Mouse (Mus musculus) midbrain, embryonic 16.5 days (tissue): ENCODE results near the gene Ess2. TPM values are rescaled to one million over a fixed set of nuclear protein-coding genes. Genes with fewer than 3 reads are reported as not detected.
A peak's percentile ranks its signal among the peaks of the same experiment; 100 is the strongest.

Experiments
- ATAC-seq: fragments of 200-750 bp; cut with Nextera tagmentation; 2 replicates; pipeline ENCODE4 v1.8.0; 2017; ENCODE audit warnings: moderate TSS enrichment
- H3K27ac ChIP-seq: fragments of 300-500 bp; sonication (generic); 2 replicates; pipeline ENCODE4 v1.5.1; 2014; ENCODE audit warnings: mild to moderate bottlenecking, low read length, mixed read lengths
- H3K27me3 ChIP-seq: fragments of 300-500 bp; sonication (generic); 2 replicates; pipeline ENCODE4 v1.6.1; 2014; ENCODE audit warnings: low read depth, low read length, mixed read lengths; ENCODE audit not compliant: control insufficient read depth, insufficient read depth
- H3K36me3 ChIP-seq: fragments of 300-500 bp; sonication (generic); 2 replicates; pipeline ENCODE4 v1.6.1; 2014; ENCODE audit warnings: mild to moderate bottlenecking, low read length, moderate library complexity, mixed read lengths; ENCODE audit not compliant: control insufficient read depth, insufficient read depth
- H3K4me1 ChIP-seq: fragments of 300-500 bp; sonication (generic); 2 replicates; pipeline ENCODE4 v1.6.1; 2014; ENCODE audit warnings: mild to moderate bottlenecking, low read length, mixed read lengths; ENCODE audit not compliant: control insufficient read depth, insufficient read depth
- H3K4me2 ChIP-seq: fragments of 300-500 bp; sonication (generic); 2 replicates; pipeline ENCODE4 v1.6.1; 2014; ENCODE audit warnings: mild to moderate bottlenecking, low read length, mixed read lengths
- H3K4me3 ChIP-seq: fragments of 300-500 bp; sonication (generic); 2 replicates; pipeline ENCODE4 v1.5.1; 2014; ENCODE audit warnings: low read depth, mild to moderate bottlenecking, low read length, moderate library complexity, mixed read lengths
- H3K9ac ChIP-seq: fragments of 300-500 bp; sonication (generic); 2 replicates; pipeline ENCODE4 v1.6.1; 2014; ENCODE audit warnings: low read depth, low read length, mixed read lengths
- H3K9me3 ChIP-seq: fragments of 300-500 bp; sonication (generic); replicated peaks from 2 replicates; pipeline ENCODE4 v1.6.1; 2014; ENCODE audit warnings: mild to moderate bottlenecking, low read length, mixed read lengths; ENCODE audit not compliant: control insufficient read depth, poor library complexity, severe bottlenecking
- WGBS: fragments of 180-500 bp; shearing (Covaris S2); extraction: QIAGEN DNeasy Blood & Tissue Kit; methylation state at CpG from one replicate; pipeline ENCODE4 v1.1.7; 2014; 5-methylcytosine and 5-hydroxymethylcytosine counted together
- polyA plus RNA-seq: library from polyadenylated mRNA; unstranded; fragments of >200 nt; fragmentation: Nextera tagmentation; extraction: Ambion mirVana; gene quantifications from 2 replicates; pipeline ENCODE4 v1.2.1, GENCODE M21; 2015

Gene Ess2
- polyA plus RNA-seq, 1 experiment from 2014 or later = 48.6 TPM

DNA sequence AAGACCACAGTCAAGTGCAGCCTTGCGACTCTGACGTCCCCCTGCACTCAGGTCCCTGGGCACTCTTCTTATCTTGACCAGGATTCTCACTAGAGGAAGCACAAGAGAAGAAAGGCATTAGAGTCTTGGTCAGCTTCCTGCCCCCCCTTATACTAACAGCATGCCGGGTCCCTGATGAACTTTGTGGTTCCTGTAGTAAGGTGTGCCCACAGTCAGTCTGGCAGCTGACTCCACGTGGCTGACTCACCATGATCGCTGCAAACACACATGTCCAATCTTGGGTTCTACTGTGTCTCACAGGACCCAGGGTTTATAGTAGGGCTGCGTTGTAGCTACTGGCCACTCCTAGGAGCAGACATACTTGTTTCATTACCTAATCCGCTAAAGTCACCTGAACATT lies 27.0 kb upstream of the Ess2 start:
- no peak overlapping the region for H3K4me2 ChIP-seq
- H3K36me3 ChIP-seq = no peaks in the 10 kb centered on the region
- H3K9ac ChIP-seq = no peak overlapping the region
- H3K4me1 ChIP-seq = no peaks in the 10 kb centered on the region
- no peak overlapping the region for H3K4me3 ChIP-seq
- H3K27me3 ChIP-seq = no peaks in the 10 kb centered on the region
- ATAC-seq = no peak
- WGBS = 88% methylated on average over 7 of the region's 7 CpGs
- no peaks in the 10 kb centered on the region for H3K9me3 ChIP-seq
- no peak overlapping the region for H3K27ac ChIP-seq

DNA sequence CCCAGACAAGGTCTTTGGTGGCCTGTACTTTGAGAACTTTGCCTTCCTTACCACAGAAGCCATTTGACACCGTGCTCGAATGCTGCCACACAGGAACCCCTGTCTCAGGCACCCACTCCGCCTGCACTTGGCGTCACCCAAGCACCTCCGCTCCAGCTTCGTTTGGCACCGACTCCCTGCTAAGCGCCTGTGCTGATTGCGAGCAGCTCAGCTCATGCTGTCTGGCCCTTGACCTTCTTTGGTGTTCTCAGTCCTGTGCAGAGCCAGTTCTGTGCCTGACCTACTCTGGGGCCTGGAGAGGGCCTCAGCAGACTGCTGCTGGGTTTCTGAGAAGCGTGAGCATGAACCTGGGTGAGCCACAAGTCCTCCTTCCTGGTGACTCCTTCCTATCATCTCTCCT lies 25.6 kb upstream of the Ess2 start:
- WGBS = 82% methylated on average over 10 of the region's 10 CpGs
- no peaks in the 10 kb centered on the region for H3K27me3 ChIP-seq
- no peaks in the 10 kb centered on the region for H3K9me3 ChIP-seq
- no peak overlapping the region for H3K4me2 ChIP-seq
- no peak overlapping the region for H3K4me3 ChIP-seq
- H3K9ac ChIP-seq = no peak overlapping the region
- H3K4me1 ChIP-seq = no peaks in the 10 kb centered on the region
- H3K27ac ChIP-seq = no peak overlapping the region
- ATAC-seq = no peak
- H3K36me3 ChIP-seq = no peaks in the 10 kb centered on the region

DNA sequence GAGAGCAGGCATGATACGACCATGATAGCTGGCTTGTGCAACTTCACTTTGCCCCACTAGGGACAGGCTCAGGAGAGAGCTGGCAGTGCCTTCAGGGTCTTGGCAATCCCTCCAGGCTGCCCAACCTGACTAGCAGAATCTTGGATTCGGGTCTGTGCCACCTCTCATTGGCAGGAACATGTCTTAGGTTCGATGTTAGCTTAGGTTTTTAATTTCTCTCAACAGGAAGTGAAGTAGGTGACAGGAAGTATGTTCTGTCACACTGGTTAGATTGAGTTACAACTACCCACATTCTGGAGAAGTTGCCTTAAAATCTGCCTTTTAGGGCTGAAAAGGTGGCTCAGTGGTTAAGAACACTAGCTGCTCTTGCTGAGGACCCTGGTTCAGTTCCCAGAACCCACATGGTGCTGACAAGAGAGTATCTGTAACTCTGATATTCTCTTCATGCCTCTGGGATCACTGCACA lies 23.3 kb upstream of the Ess2 start:
- Histone ChIP-seq H3K9ac (no peak overlapping the region), H3K9me3 (no peaks in the 10 kb centered on the region), H3K27me3 (no peaks in the 10 kb centered on the region), H3K36me3 (no peaks in the 10 kb centered on the region), H3K4me2 (no peak overlapping the region), H3K27ac (no peak overlapping the region), H3K4me3 (no peak overlapping the region), H3K4me1 (no peaks in the 10 kb centered on the region)
- 65% methylated on average over 3 of the region's 3 CpGs for WGBS
- ATAC-seq = no peak

DNA sequence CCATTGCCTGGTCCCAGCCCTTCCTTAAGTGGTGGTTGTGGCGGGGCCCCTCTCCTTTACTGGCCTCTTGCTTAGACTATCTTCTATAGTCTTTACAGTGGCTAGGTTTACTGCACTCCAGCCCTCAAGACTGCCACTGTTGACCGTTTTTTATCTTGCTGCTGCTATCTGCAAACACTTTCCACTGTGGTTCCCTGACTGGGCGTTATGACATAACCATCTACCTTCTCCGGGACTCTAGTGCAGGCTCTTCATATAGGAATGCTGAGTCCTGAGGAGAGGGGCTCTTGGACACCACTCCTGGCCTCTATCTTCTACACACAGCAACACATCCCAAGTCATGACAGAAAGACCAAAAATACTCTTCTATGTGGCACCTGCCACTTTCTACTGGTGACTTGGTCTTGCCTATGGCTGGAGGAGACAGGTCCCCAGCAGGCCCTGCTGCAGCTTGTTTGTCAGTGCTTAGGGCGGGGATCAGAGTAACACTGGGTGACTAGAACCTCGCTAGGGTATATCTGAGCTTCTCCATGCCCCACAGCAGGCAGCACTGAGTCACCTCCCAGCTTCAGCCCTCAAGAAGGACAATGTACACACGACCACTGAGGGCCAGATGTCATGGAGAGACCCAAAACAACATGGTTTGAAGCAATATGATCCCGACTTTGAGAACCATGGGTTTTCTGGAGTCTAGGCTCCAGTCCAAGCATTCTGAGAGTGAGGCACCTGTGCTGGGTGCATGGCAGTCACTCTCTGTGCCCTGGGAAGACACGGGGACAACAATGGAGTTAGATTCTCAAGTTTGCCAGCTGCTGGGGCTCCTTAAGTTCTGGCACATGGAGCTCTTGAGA lies 22.7 kb upstream of the Ess2 start:
- Histone ChIP-seq H3K36me3 (no peaks in the 10 kb centered on the region), H3K9ac (no peak overlapping the region), H3K9me3 (no peaks in the 10 kb centered on the region), H3K4me1 (peaks cover 2% of the 10 kb centered on the region), H3K27me3 (no peaks in the 10 kb centered on the region), H3K4me3 (no peak overlapping the region), H3K4me2 (no peak overlapping the region), H3K27ac (no peak overlapping the region)
- 76% methylated on average over 9 of the region's 9 CpGs for WGBS
- ATAC-seq = no peak

DNA sequence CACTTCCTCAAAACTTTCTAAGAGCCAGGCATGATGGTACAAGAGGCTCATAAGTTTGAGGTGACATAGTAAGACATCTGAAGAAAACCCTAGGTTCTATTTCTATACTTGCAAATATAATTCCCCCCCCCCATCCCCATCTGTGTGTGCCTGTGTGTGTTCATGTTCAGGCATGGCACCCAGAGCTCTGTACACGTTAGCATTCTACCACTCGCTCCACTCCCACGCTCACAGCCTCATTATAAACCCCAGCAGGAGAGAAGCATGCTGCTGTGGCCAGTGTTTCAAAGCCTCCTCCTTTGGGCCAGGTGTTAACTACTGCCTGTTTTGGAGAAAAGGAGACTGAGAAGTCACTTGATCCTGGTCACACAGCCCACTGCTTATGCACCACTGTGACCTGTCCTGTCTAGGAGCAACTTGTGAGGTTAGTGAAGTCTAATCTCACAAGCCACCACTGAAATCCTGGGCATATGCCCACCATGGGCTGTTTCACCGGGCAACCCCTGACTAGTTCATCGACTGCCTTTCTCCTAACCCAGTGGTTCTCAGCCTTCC lies 20.8 kb upstream of the Ess2 start:
- no peak for ATAC-seq
- H3K9me3 ChIP-seq = no peaks in the 10 kb centered on the region
- peaks cover 6% of the 10 kb centered on the region for H3K4me1 ChIP-seq

DNA sequence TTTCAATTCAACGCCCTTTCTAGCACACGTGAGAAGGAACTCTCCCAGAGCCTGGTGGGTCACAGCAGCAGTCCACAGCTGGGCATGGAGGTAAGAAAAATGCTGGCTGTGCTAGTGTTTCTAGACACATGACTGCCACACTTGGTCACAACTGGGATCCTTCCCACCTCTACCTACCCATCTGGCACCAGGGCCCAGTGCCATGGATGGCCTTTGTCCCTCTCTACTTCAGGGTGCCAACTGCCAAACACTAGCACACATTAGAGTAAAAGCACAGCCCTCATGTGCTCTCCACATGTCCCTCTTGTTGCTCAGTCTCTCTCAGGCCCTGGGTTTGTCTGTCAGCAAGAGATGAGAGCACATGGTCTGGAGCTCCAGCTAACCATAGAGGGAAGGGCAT lies 18.5 kb upstream of the Ess2 start:
- no peaks in the 10 kb centered on the region for H3K27me3 ChIP-seq
- H3K36me3 ChIP-seq = peaks cover 10% of the 10 kb centered on the region
- H3K9me3 ChIP-seq = no peaks in the 10 kb centered on the region
- H3K4me1 ChIP-seq = peaks cover 15% of the 10 kb centered on the region
- no peak overlapping the region; the same call in 1 of the 2 replicates for H3K27ac ChIP-seq
- WGBS = 58% methylated on average over 2 of the region's 2 CpGs
- H3K4me2 ChIP-seq = no peak overlapping the region
- no peak for ATAC-seq
- no peak overlapping the region for H3K9ac ChIP-seq
- H3K4me3 ChIP-seq = no peak overlapping the region

More for the DNA sequence above, 20.8 kb upstream of the Ess2 start:
- Histone ChIP-seq H3K36me3 (no peaks in the 10 kb centered on the region), H3K27ac (no peak overlapping the region), H3K4me2 (no peak overlapping the region), H3K27me3 (no peaks in the 10 kb centered on the region), H3K9ac (no peak overlapping the region), H3K4me3 (no peak overlapping the region)
- 72% methylated on average over 5 of the region's 5 CpGs for whole genome bisulfite sequencing

DNA sequence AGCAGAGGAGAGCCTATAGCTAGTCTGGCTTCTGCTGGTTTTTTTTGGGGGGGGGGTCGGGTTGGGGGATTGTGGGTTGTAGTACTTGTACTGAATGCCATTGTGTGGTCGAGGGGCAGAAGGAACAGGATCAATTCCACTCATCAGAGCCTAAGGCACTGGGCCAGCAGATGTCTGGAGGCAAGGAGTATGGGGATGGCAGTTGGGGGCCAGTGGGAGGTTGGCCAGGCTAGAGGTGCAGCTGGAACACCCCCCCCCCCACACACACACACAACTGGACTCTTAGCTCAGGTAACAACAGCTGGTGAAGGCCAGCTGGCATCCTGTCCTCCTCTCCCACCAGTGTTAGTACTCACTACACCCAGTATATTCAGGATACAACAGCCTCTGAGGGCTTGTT lies 18.1 kb upstream of the Ess2 start:
- Histone ChIP-seq H3K36me3 (peaks cover 10% of the 10 kb centered on the region), H3K9ac (no peak overlapping the region), H3K27me3 (no peaks in the 10 kb centered on the region), H3K4me3 (no peak overlapping the region), H3K4me1 (peaks cover 15% of the 10 kb centered on the region), H3K4me2 (peak overlapping the region; percentile 94), H3K27ac (peak overlapping the region; percentile 92), H3K9me3 (no peaks in the 10 kb centered on the region)
- ATAC-seq = peak; percentile 4; the same call in 1 of the 2 replicates
- WGBS = 0% methylated on average over 2 of the region's 2 CpGs

DNA sequence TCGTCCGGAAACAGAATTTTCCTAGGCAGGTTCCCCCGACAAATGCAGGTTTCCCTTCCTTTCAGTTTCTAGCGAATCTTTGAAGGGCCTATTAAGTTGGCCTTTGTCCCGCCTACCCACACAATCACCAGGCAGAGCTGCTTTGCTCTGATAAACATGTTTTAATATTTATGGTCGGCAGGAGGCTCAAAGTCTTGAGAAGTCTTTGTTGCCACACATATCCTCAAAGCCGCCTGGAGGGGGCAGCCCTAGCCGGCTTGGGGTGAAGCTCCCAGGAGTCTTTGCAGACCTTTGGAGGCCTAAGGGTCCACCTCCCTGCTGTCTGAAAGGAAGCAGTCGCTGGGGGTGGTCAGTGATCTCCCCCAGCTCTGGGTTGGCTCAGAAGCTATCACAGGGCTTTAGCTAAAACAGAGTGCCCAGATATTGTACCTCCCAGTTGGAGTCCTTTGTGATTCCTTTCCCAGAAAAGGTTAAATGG lies 17.5 kb upstream of the Ess2 start:
- H3K27me3 ChIP-seq = no peaks in the 10 kb centered on the region
- 0% methylated on average over 9 of the region's 9 CpGs for WGBS
- peak overlapping the region; percentile 95 for H3K9ac ChIP-seq
- peak; percentile 49 for ATAC-seq
- H3K36me3 ChIP-seq = peaks cover 10% of the 10 kb centered on the region
- peak overlapping the region; percentile 88 for H3K4me3 ChIP-seq
- H3K9me3 ChIP-seq = no peaks in the 10 kb centered on the region
- peak overlapping the region; percentile 92 for H3K27ac ChIP-seq
- H3K4me1 ChIP-seq = peaks cover 15% of the 10 kb centered on the region
- peak overlapping the region; percentile 94 for H3K4me2 ChIP-seq

DNA sequence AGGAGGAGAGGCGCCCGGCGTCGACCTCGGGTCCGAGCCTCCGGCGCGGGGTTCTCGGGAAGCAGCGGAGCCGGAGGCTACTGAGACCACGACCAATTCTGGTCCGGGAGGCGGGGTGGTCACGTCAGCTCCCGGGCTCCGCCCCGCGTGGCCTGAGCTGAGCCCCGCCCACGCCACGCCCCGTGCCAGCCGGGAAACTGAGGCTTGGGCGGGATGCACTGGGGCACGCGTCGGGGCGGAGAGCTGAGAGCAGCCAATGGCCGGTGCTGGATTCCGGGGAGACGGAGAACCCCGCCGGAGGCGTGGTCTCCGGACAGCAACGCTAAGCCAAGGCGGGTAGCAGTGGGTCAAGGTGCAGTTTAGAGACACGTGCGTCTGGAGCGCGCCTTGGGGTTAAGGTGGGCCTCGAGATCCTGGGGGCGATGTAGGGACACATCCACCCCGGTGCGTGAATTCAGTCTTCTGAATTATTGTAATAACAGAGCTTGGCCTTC lies 17.0 kb upstream of the Ess2 start, which contains the start of gene Slc25a1:
Gene Slc25a1 (minus strand): TSS at position 133 of the 494 bp plus-strand sequence.
- ATAC-seq = peak; percentile 86
- no peaks in the 10 kb centered on the region for H3K9me3 ChIP-seq
- H3K4me3 ChIP-seq = peak within 1 kb of the TSS; percentile 88
- H3K4me2 ChIP-seq = peak within 1 kb of the TSS; percentile 94
- H3K4me1 ChIP-seq = peaks cover 16% of the 10 kb centered on the region
- H3K36me3 ChIP-seq = peaks cover 10% of the 10 kb centered on the region
- H3K27ac ChIP-seq = peak within 1 kb of the TSS; percentile 92
- WGBS = 0% methylated on average over 46 of the region's 47 CpGs
- H3K27me3 ChIP-seq = no peaks in the 10 kb centered on the region
- H3K9ac ChIP-seq = peak within 1 kb of the TSS; percentile 95
